Mouse (Mus musculus): ENCODE results near the gene Cyp2j9. TPM values are rescaled to one million over a fixed set of nuclear protein-coding genes. Genes with fewer than 3 reads are reported as not detected.

Gene Cyp2j9
- polyA plus RNA-seq, 1 experiment from 2014 or later = 1.8 TPM

GRCm38 (mm10) chr4:96551619-96552018 lies 39.8 kb downstream of the Cyp2j9 start:
- WGBS (ENCODE audit: insufficient replicate concordance) = 63% methylated on average over 3 of the region's 3 CpGs

GRCm38 (mm10) chr4:96545976-96546375 lies 45.4 kb downstream of the Cyp2j9 start:
- DNase-seq (no peak), ATAC-seq (no peak)
- 80% methylated on average over 1 of the region's 1 CpGs for WGBS (ENCODE audit: insufficient replicate concordance)
- H3K36me3 ChIP-seq (replicated peaks; ENCODE audit: insufficient read depth, low read length) = no peaks in the 10 kb centered on the region
- TF ChIP-seq EP300 (IDR thresholded peaks at IDR 0.05; ENCODE audit: low read depth) = no peak
- H3K4me1 ChIP-seq (ENCODE audit: insufficient read depth) = no peaks in the 10 kb centered on the region
- no peaks in the 10 kb centered on the region for H3K9me3 ChIP-seq (ENCODE audit: low read length)
- H3K4me3 ChIP-seq (ENCODE audit: low read depth, low read length) = no peak overlapping the region
- no peak overlapping the region for H3K9ac ChIP-seq (replicated peaks)
- H3K27ac ChIP-seq (ENCODE audit: low read depth) = no peak overlapping the region
- H3K27me3 ChIP-seq (ENCODE audit: insufficient read depth, low read length) = no peaks in the 10 kb centered on the region
- no peak overlapping the region for H3K4me2 ChIP-seq (ENCODE audit: low read depth, low read length)

More at GRCm38 (mm10) chr4:96551619-96552018, 39.8 kb downstream of the Cyp2j9 start:
- H3K27me3 ChIP-seq (ENCODE audit: insufficient read depth, low read length) = no peaks in the 10 kb centered on the region
- no peak overlapping the region for H3K4me2 ChIP-seq (ENCODE audit: low read depth, low read length)
- H3K4me1 ChIP-seq (ENCODE audit: insufficient read depth) = no peaks in the 10 kb centered on the region
- TF ChIP-seq CTCF (IDR thresholded peaks at IDR 0.05; ENCODE audit: low read depth) (no peak), EP300 (IDR thresholded peaks at IDR 0.05; ENCODE audit: low read depth) (no peak)
- H3K36me3 ChIP-seq (replicated peaks; ENCODE audit: insufficient read depth, low read length) = no peaks in the 10 kb centered on the region
- H3K27ac ChIP-seq (ENCODE audit: low read depth) = no peak overlapping the region
- H3K4me3 ChIP-seq (ENCODE audit: low read depth, low read length) = no peak overlapping the region
- ATAC-seq = no peak
- H3K9me3 ChIP-seq (ENCODE audit: low read length) = no peaks in the 10 kb centered on the region
- no peak for DNase-seq
- H3K9ac ChIP-seq (replicated peaks) = no peak overlapping the region

GRCm38 (mm10) chr4:96525772-96526171 lies 65.6 kb downstream of the Cyp2j9 start:
- Histone ChIP-seq H3K36me3 (replicated peaks; ENCODE audit: insufficient read depth, low read length) (no peaks in the 10 kb centered on the region), H3K4me2 (ENCODE audit: low read depth, low read length) (no peak overlapping the region), H3K4me3 (ENCODE audit: low read depth, low read length) (no peak overlapping the region), H3K9ac (replicated peaks) (no peak overlapping the region), H3K4me1 (ENCODE audit: insufficient read depth) (no peaks in the 10 kb centered on the region), H3K9me3 (ENCODE audit: low read length) (no peaks in the 10 kb centered on the region), H3K27me3 (ENCODE audit: insufficient read depth, low read length) (no peaks in the 10 kb centered on the region), H3K27ac (ENCODE audit: low read depth) (no peak overlapping the region)
- 25% methylated on average over 1 of the region's 1 CpGs for WGBS (ENCODE audit: insufficient replicate concordance)
- TF ChIP-seq CTCF (IDR thresholded peaks at IDR 0.05; ENCODE audit: low read depth) (0 out of 2 replicates have a peak, but pooled peaks have one; percentile 4), EP300 (IDR thresholded peaks at IDR 0.05; ENCODE audit: low read depth) (no peak)
- ATAC-seq (no peak), DNase-seq (no peak)

GRCm38 (mm10) chr4:96522256-96522655 lies 69.1 kb downstream of the Cyp2j9 start:
- no peak for TF ChIP-seq CTCF (IDR thresholded peaks at IDR 0.05; ENCODE audit: low read depth)
- no peak for TF ChIP-seq EP300 (IDR thresholded peaks at IDR 0.05; ENCODE audit: low read depth)
- no peak for DNase-seq
- Histone ChIP-seq H3K4me1 (ENCODE audit: insufficient read depth) (no peaks in the 10 kb centered on the region), H3K4me3 (ENCODE audit: low read depth, low read length) (no peak overlapping the region), H3K4me2 (ENCODE audit: low read depth, low read length) (no peak overlapping the region), H3K27ac (ENCODE audit: low read depth) (no peak overlapping the region), H3K36me3 (replicated peaks; ENCODE audit: insufficient read depth, low read length) (no peaks in the 10 kb centered on the region), H3K9me3 (ENCODE audit: low read length) (no peaks in the 10 kb centered on the region), H3K27me3 (ENCODE audit: insufficient read depth, low read length) (no peaks in the 10 kb centered on the region), H3K9ac (replicated peaks) (no peak overlapping the region)
- no peak for ATAC-seq
- 59% methylated on average over 2 of the region's 2 CpGs for WGBS (ENCODE audit: insufficient replicate concordance)

Other genes with a start within 250 kb of the Cyp2j9 start
- not detected in 2 replicates for gene Cyp2j11, start 242.9 kb downstream of the Cyp2j9 start, polyA plus RNA-seq (2015; fragmentation: Nextera tagmentation; extraction: Ambion mirVana)
- gene Cyp2j8, start 84.2 kb downstream of the Cyp2j9 start, polyA plus RNA-seq (2015; fragmentation: Nextera tagmentation; extraction: Ambion mirVana) = not detected in 2 replicates
- 9.2 and 9.6 TPM in 2 replicates for gene Cyp2j6, start 37.9 kb downstream of the Cyp2j9 start, polyA plus RNA-seq (2015; fragmentation: Nextera tagmentation; extraction: Ambion mirVana)
- gene Cyp2j5, start 72.6 kb upstream of the Cyp2j9 start, polyA plus RNA-seq (2015; fragmentation: Nextera tagmentation; extraction: Ambion mirVana) = 24.4 and 27.6 TPM in 2 replicates
- not detected in 2 replicates for gene Gm12695, start 193.6 kb upstream of the Cyp2j9 start, polyA plus RNA-seq (2015; fragmentation: Nextera tagmentation; extraction: Ambion mirVana)